Mouse (Mus musculus): ENCODE results near the gene Plcb4. TPM values are rescaled to one million over a fixed set of nuclear protein-coding genes. Genes with fewer than 3 reads are reported as not detected.

Plcb4 gene
- polyA plus RNA-seq, 1 experiment from 2014 or later, result 11.0 TPM

GRCm38 (mm10) chr2:135828446-135828845 is 169.6 kb downstream of the Plcb4 start:
- Histone ChIP-seq H3K4me3 (ENCODE audit: low read depth, low read length) (no peak overlapping the region), H3K9ac (replicated peaks; ENCODE audit: low read length) (no peak overlapping the region), H3K9me3 (replicated peaks; ENCODE audit: control insufficient read depth, low read length) (no peaks in the 10 kb centered on the region), H3K36me3 (replicated peaks; ENCODE audit: control insufficient read depth, insufficient read depth, low read depth, low read length) (no peaks in the 10 kb centered on the region), H3K4me2 (ENCODE audit: low read depth, low read length) (no peak overlapping the region), H3K27ac (replicated peaks; ENCODE audit: low read depth, low read length) (no peak overlapping the region), H3K4me1 (ENCODE audit: control insufficient read depth, insufficient read depth, low read length) (no peaks in the 10 kb centered on the region), H3K27me3 (ENCODE audit: control insufficient read depth, insufficient read depth, low read length) (no peaks in the 10 kb centered on the region)
- no peak for DNase-seq (ENCODE audit: low spot score)
- WGBS, result 76% methylated on average over 2 of the region's 2 CpGs
- ATAC-seq (replicated peaks; ENCODE audit: insufficient number of reproducible peaks, low FRiP score, low TSS enrichment, low read depth), result no peak

GRCm38 (mm10) chr2:135833743-135834142 is 174.9 kb downstream of the Plcb4 start:
- DNase-seq (ENCODE audit: low spot score) (no peak), ATAC-seq (replicated peaks; ENCODE audit: insufficient number of reproducible peaks, low FRiP score, low TSS enrichment, low read depth) (no peak)
- H3K9me3 ChIP-seq (replicated peaks; ENCODE audit: control insufficient read depth, low read length), result no peaks in the 10 kb centered on the region
- H3K27me3 ChIP-seq (ENCODE audit: control insufficient read depth, insufficient read depth, low read length), result no peaks in the 10 kb centered on the region
- 98% methylated on average over 3 of the region's 3 CpGs for WGBS
- H3K4me3 ChIP-seq (ENCODE audit: low read depth, low read length), result no peak overlapping the region
- H3K4me2 ChIP-seq (ENCODE audit: low read depth, low read length), result no peak overlapping the region
- H3K4me1 ChIP-seq (ENCODE audit: control insufficient read depth, insufficient read depth, low read length), result no peaks in the 10 kb centered on the region
- H3K36me3 ChIP-seq (replicated peaks; ENCODE audit: control insufficient read depth, insufficient read depth, low read depth, low read length), result no peaks in the 10 kb centered on the region
- no peak overlapping the region for H3K27ac ChIP-seq (replicated peaks; ENCODE audit: low read depth, low read length)
- no peak overlapping the region for H3K9ac ChIP-seq (replicated peaks; ENCODE audit: low read length)

- Histone ChIP-seq H3K4me2 (ENCODE audit: low read depth, low read length) (no peak overlapping the region), H3K27ac (replicated peaks; ENCODE audit: low read depth, low read length) (no peak overlapping the region), H3K9me3 (replicated peaks; ENCODE audit: control insufficient read depth, low read length) (no peaks in the 10 kb centered on the region), H3K36me3 (replicated peaks; ENCODE audit: control insufficient read depth, insufficient read depth, low read depth, low read length) (no peaks in the 10 kb centered on the region), H3K4me1 (ENCODE audit: control insufficient read depth, insufficient read depth, low read length) (no peaks in the 10 kb centered on the region), H3K9ac (replicated peaks; ENCODE audit: low read length) (no peak overlapping the region), H3K4me3 (ENCODE audit: low read depth, low read length) (no peak overlapping the region), H3K27me3 (ENCODE audit: control insufficient read depth, insufficient read depth, low read length) (no peaks in the 10 kb centered on the region)
- no peak for DNase-seq (ENCODE audit: low spot score)
- ATAC-seq (replicated peaks; ENCODE audit: insufficient number of reproducible peaks, low FRiP score, low TSS enrichment, low read depth), result no peak
- 93% methylated on average over 2 of the region's 2 CpGs for WGBS
Measured at GRCm38 (mm10) chr2:135834435-135834834, 175.6 kb downstream of the Plcb4 start.

GRCm38 (mm10) chr2:135835911-135836310 is 177.1 kb downstream of the Plcb4 start:
- no peak overlapping the region for H3K27ac ChIP-seq (replicated peaks; ENCODE audit: low read depth, low read length)
- no peaks in the 10 kb centered on the region for H3K9me3 ChIP-seq (replicated peaks; ENCODE audit: control insufficient read depth, low read length)
- no peak overlapping the region for H3K4me3 ChIP-seq (ENCODE audit: low read depth, low read length)
- H3K9ac ChIP-seq (replicated peaks; ENCODE audit: low read length), result no peak overlapping the region
- DNase-seq (ENCODE audit: low spot score), result no peak
- 87% methylated on average over 5 of the region's 5 CpGs for WGBS
- H3K27me3 ChIP-seq (ENCODE audit: control insufficient read depth, insufficient read depth, low read length), result no peaks in the 10 kb centered on the region
- ATAC-seq (replicated peaks; ENCODE audit: insufficient number of reproducible peaks, low FRiP score, low TSS enrichment, low read depth), result no peak
- H3K4me1 ChIP-seq (ENCODE audit: control insufficient read depth, insufficient read depth, low read length), result no peaks in the 10 kb centered on the region
- H3K36me3 ChIP-seq (replicated peaks; ENCODE audit: control insufficient read depth, insufficient read depth, low read depth, low read length), result no peaks in the 10 kb centered on the region
- no peak overlapping the region for H3K4me2 ChIP-seq (ENCODE audit: low read depth, low read length)

GRCm38 (mm10) chr2:135836426-135836825 is 177.6 kb downstream of the Plcb4 start:
- no peaks in the 10 kb centered on the region for H3K9me3 ChIP-seq (replicated peaks; ENCODE audit: control insufficient read depth, low read length)
- no peaks in the 10 kb centered on the region for H3K4me1 ChIP-seq (ENCODE audit: control insufficient read depth, insufficient read depth, low read length)
- 85% methylated on average over 3 of the region's 3 CpGs for WGBS
- no peak overlapping the region for H3K27ac ChIP-seq (replicated peaks; ENCODE audit: low read depth, low read length)
- no peak overlapping the region for H3K9ac ChIP-seq (replicated peaks; ENCODE audit: low read length)
- no peak overlapping the region for H3K4me2 ChIP-seq (ENCODE audit: low read depth, low read length)
- H3K27me3 ChIP-seq (ENCODE audit: control insufficient read depth, insufficient read depth, low read length), result no peaks in the 10 kb centered on the region
- no peaks in the 10 kb centered on the region for H3K36me3 ChIP-seq (replicated peaks; ENCODE audit: control insufficient read depth, insufficient read depth, low read depth, low read length)
- DNase-seq (ENCODE audit: low spot score), result no peak
- H3K4me3 ChIP-seq (ENCODE audit: low read depth, low read length), result no peak overlapping the region
- ATAC-seq (replicated peaks; ENCODE audit: insufficient number of reproducible peaks, low FRiP score, low TSS enrichment, low read depth), result no peak

- 74% methylated on average over 1 of the region's 1 CpGs for WGBS
- no peak for DNase-seq (ENCODE audit: low spot score)
- no peaks in the 10 kb centered on the region for H3K4me1 ChIP-seq (ENCODE audit: control insufficient read depth, insufficient read depth, low read length)
- ATAC-seq (replicated peaks; ENCODE audit: insufficient number of reproducible peaks, low FRiP score, low TSS enrichment, low read depth), result no peak
- no peaks in the 10 kb centered on the region for H3K36me3 ChIP-seq (replicated peaks; ENCODE audit: control insufficient read depth, insufficient read depth, low read depth, low read length)
- H3K9me3 ChIP-seq (replicated peaks; ENCODE audit: control insufficient read depth, low read length), result no peaks in the 10 kb centered on the region
- H3K4me2 ChIP-seq (ENCODE audit: low read depth, low read length), result no peak overlapping the region
- H3K4me3 ChIP-seq (ENCODE audit: low read depth, low read length), result no peak overlapping the region
- H3K9ac ChIP-seq (replicated peaks; ENCODE audit: low read length), result no peak overlapping the region
- H3K27me3 ChIP-seq (ENCODE audit: control insufficient read depth, insufficient read depth, low read length), result no peaks in the 10 kb centered on the region
- H3K27ac ChIP-seq (replicated peaks; ENCODE audit: low read depth, low read length), result no peak overlapping the region
Measured at GRCm38 (mm10) chr2:135837730-135838129, 178.9 kb downstream of the Plcb4 start.

- no peak for ATAC-seq (replicated peaks; ENCODE audit: insufficient number of reproducible peaks, low FRiP score, low TSS enrichment, low read depth)
- Histone ChIP-seq H3K4me3 (ENCODE audit: low read depth, low read length) (no peak overlapping the region), H3K4me2 (ENCODE audit: low read depth, low read length) (no peak overlapping the region), H3K9ac (replicated peaks; ENCODE audit: low read length) (no peak overlapping the region), H3K4me1 (ENCODE audit: control insufficient read depth, insufficient read depth, low read length) (no peaks in the 10 kb centered on the region), H3K27ac (replicated peaks; ENCODE audit: low read depth, low read length) (no peak overlapping the region), H3K27me3 (ENCODE audit: control insufficient read depth, insufficient read depth, low read length) (no peaks in the 10 kb centered on the region), H3K9me3 (replicated peaks; ENCODE audit: control insufficient read depth, low read length) (no peaks in the 10 kb centered on the region), H3K36me3 (replicated peaks; ENCODE audit: control insufficient read depth, insufficient read depth, low read depth, low read length) (no peaks in the 10 kb centered on the region)
- no peak for DNase-seq (ENCODE audit: low spot score)
Measured at GRCm38 (mm10) chr2:135838135-135838534, 179.3 kb downstream of the Plcb4 start.

GRCm38 (mm10) chr2:135838651-135839286 is 180.0 kb downstream of the Plcb4 start:
- no peak for ATAC-seq (replicated peaks; ENCODE audit: insufficient number of reproducible peaks, low FRiP score, low TSS enrichment, low read depth)
- Histone ChIP-seq H3K9ac (replicated peaks; ENCODE audit: low read length) (no peak overlapping the region), H3K4me1 (ENCODE audit: control insufficient read depth, insufficient read depth, low read length) (no peaks in the 10 kb centered on the region), H3K9me3 (replicated peaks; ENCODE audit: control insufficient read depth, low read length) (no peaks in the 10 kb centered on the region), H3K27ac (replicated peaks; ENCODE audit: low read depth, low read length) (no peak overlapping the region), H3K27me3 (ENCODE audit: control insufficient read depth, insufficient read depth, low read length) (no peaks in the 10 kb centered on the region), H3K4me3 (ENCODE audit: low read depth, low read length) (no peak overlapping the region), H3K4me2 (ENCODE audit: low read depth, low read length) (no peak overlapping the region), H3K36me3 (replicated peaks; ENCODE audit: control insufficient read depth, insufficient read depth, low read depth, low read length) (no peaks in the 10 kb centered on the region)
- 82% methylated on average over 8 of the region's 8 CpGs for WGBS
- DNase-seq (ENCODE audit: low spot score), result no peak

Measured in embryonic facial prominence, embryonic 11.5 days (tissue).